Mouse (Mus musculus) heart, adult 2 months (tissue): Measurements from ENCODE around the gene Rtp4. TPM values are rescaled to one million over a fixed set of nuclear protein-coding genes. Genes with fewer than 3 reads are reported as not detected.

Experiments
- DNase-seq, 2 experiments: peaks; one replicate each; pipeline ENCODE4 v3.0.0; 2021
- H3K27ac ChIP-seq: fragments of 200-600 bp; 2 replicates; pipeline ENCODE4 v1.8.1; 2022
- H3K27me3 ChIP-seq: fragments of 200-500 bp; 2 replicates; pipeline ENCODE4 v1.6.1; 2012; ENCODE audit warnings: mild to moderate bottlenecking, low read length, inconsistent platforms, mixed read lengths; ENCODE audit not compliant: control insufficient read depth, insufficient read depth
- H3K36me3 ChIP-seq: fragments of 200-500 bp; 2 replicates; pipeline ENCODE4 v1.6.1; 2012; ENCODE audit warnings: low read length, inconsistent platforms; ENCODE audit not compliant: control insufficient read depth, insufficient read depth
- H3K4me1 ChIP-seq: fragments of 200-500 bp; 2 replicates; pipeline ENCODE4 v1.6.1; 2011; ENCODE audit warnings: low read length; ENCODE audit not compliant: control insufficient read depth, insufficient read depth
- H3K4me3 ChIP-seq: fragments of 200-600 bp; 2 replicates; pipeline ENCODE4 v1.8.1; 2022
- H3K79me2 ChIP-seq: fragments of 200-500 bp; replicated peaks from 2 replicates; pipeline ENCODE4 v1.6.1; 2012; ENCODE audit warnings: mild to moderate bottlenecking, inconsistent platforms, low read length, moderate library complexity, mixed read lengths; ENCODE audit not compliant: control insufficient read depth, insufficient read depth
- H3K9ac ChIP-seq: fragments of 200-500 bp; 2 replicates; pipeline ENCODE4 v1.6.1; 2012; ENCODE audit warnings: low read depth, mild to moderate bottlenecking, control low read depth, inconsistent platforms, low read length, mixed read lengths
- CTCF ChIP-seq: fragments of 200-600 bp; IDR thresholded peaks from 2 replicates; pipeline ENCODE4 v1.8.1; 2022; ENCODE audit warnings: antibody characterized with exemption, mild to moderate bottlenecking, moderate library complexity
- EP300 ChIP-seq: fragments of 200-500 bp; IDR thresholded peaks from 2 replicates; pipeline ENCODE4 v1.6.1; 2011; ENCODE audit warnings: low read depth, low read length, control low read depth; ENCODE audit not compliant: insufficient read depth
- POLR2A ChIP-seq: fragments of 200-500 bp; IDR thresholded peaks from 2 replicates; pipeline ENCODE4 v1.6.1; 2011; ENCODE audit warnings: mild to moderate bottlenecking, low read depth, low read length, control low read depth; ENCODE audit not compliant: insufficient read depth
- WGBS: fragments of 180-500 bp; shearing (Covaris S2); methylation state at CpG from one replicate; pipeline ENCODE4 v1.1.7; 2018; 5-methylcytosine and 5-hydroxymethylcytosine counted together
- intact Hi-C: fragments of 180-260 bp; cut with DNase I; formaldehyde crosslinking; loops from one replicate; pipeline ENCODE4 v1.15.1; 2025
- polyA plus RNA-seq: library from polyadenylated mRNA; depleted of rRNA; stranded (reverse); fragments of >200 nt; gene quantifications from 2 replicates; pipeline ENCODE4 v1.2.3, GENCODE M21; 2012
- total RNA-seq, 2 experiments: library from RNA; stranded (reverse); gene quantifications; 2 replicates each; pipeline ENCODE4 v1.2.3; 2021

The Rtp4 gene
- total and polyA plus RNA-seq, 3 experiments = 4.5 to 10.4 (median 4.8) TPM

DNA sequence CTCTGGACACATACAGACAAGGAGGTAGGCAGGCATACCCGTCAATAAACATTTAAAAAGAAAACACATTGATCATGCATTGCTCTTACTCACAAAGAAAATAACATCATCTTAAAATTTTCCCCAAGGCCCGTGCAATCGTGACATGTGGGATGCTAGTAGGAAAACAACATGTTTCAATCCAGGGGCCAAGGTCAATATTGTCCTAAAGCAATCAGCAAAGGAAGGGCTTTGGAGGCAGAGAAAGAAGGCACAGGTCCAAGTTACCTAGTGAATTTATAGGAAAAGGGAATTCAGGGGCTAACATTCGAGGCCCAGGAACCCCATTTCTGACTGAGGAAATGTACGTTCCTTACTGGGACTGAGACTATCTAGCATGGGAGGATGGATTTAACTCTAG, 2.9 kb upstream of the Rtp4 start:
- Histone ChIP-seq H3K27ac (no peak overlapping the region), H3K9ac (no peak overlapping the region), H3K27me3 (no peaks in the 10 kb centered on the region), H3K79me2 (no peaks in the 10 kb centered on the region), H3K4me3 (no peak overlapping the region), H3K36me3 (no peaks in the 10 kb centered on the region), H3K4me1 (peaks cover 11% of the 10 kb centered on the region)
- 69% methylated on average over 5 of the region's 5 CpGs for WGBS
- intact Hi-C loops = no loop called here
- no peak for TF ChIP-seq CTCF
- TF ChIP-seq POLR2A = no peak
- TF ChIP-seq EP300 = no peak
- DNase-seq = no peak

- no peaks in the 10 kb centered on the region for H3K27me3 ChIP-seq
- no peak overlapping the region for H3K4me3 ChIP-seq
- whole genome bisulfite sequencing = 71% methylated on average over 20 of the region's 20 CpGs
- TF ChIP-seq EP300 (no peak), POLR2A (no peak), CTCF (no peak)
- H3K27ac ChIP-seq = no peak overlapping the region
- DNase-seq = no peak
- H3K79me2 ChIP-seq = no peaks in the 10 kb centered on the region
- intact Hi-C loops = no loop called here
- no peak overlapping the region for H3K9ac ChIP-seq
- H3K4me1 ChIP-seq = peaks cover 11% of the 10 kb centered on the region
- H3K36me3 ChIP-seq = no peaks in the 10 kb centered on the region
Observed at GRCm38 (mm10) chr16:23517754-23518566, 2.1 kb upstream of the Rtp4 start.

DNA sequence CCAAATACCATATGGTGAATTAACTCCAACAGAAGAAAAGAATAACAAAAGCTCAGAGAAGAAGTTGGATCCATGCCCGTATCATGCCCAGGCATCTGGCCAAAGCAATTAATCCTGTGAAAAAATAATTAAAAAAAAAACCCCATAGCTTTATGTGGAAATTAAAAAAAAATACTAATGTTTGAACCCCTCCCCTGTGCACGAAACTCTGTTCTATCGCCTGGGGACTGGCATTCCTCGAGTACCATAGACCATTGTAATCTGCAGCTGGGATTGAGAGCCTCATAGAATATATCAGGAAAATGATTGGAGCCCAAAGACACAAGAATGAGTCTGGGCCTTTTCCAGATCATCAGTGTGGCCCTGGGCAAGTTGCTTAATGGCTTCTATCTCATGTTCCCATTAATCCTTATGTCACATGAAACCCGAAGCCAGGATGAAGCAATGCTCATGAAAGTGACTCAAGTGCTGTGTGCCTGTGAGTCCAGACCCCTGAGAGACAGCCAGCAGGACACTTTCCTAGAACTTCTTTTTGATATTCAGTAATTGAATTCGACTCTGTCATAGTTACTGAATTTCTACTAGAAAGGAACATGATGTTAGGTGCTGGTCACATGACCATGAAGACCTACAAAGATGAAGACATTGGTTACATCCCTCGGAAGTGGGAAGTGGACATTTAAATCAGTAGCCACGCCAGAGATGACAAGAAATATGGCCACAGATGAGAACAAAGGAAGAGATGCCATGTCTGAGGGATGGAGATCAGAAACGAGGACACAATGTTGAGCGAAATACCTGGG, 1.3 kb upstream of the Rtp4 start:
- H3K27me3 ChIP-seq = no peaks in the 10 kb centered on the region
- DNase-seq = no peak
- no peaks in the 10 kb centered on the region for H3K79me2 ChIP-seq
- TF ChIP-seq CTCF (no peak), POLR2A (no peak), EP300 (no peak)
- H3K36me3 ChIP-seq = no peaks in the 10 kb centered on the region
- no peak overlapping the region for H3K9ac ChIP-seq
- peaks cover 11% of the 10 kb centered on the region for H3K4me1 ChIP-seq
- 65% methylated on average over 10 of the region's 10 CpGs for WGBS
- intact Hi-C loops = no loop called here
- H3K4me3 ChIP-seq = no peak overlapping the region
- no peak overlapping the region; the same call in 1 of the 2 replicates for H3K27ac ChIP-seq

DNA sequence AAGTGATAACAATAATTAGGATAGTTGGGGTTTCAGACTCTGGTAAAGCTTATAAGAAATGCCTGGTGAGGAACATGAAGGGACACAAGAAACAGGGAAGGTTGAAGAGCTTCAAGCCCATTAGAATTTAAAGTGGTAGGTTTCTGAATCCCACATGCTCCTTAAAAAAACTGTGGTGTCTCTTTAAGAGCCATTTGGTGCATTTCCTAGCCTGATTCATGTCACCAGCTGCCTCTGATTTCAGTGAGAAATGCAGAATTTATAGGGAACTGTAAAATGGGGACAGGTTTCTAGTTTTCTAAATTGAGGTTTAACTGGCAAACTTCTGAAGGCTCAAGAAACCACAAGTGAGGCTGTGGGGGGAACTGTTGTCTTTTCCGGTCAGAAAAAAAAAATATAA, 320 bp upstream of the Rtp4 start:
- Histone ChIP-seq H3K4me1 (peaks cover 11% of the 10 kb centered on the region), H3K79me2 (no peaks in the 10 kb centered on the region), H3K36me3 (no peaks in the 10 kb centered on the region), H3K4me3 (peak overlapping the region; percentile 42; the same call in 1 of the 2 replicates), H3K27me3 (no peaks in the 10 kb centered on the region), H3K9ac (peak overlapping the region; percentile 68), H3K27ac (peak overlapping the region; percentile 67)
- intact Hi-C loops = no loop called here
- TF ChIP-seq EP300 = no peak
- no peak for TF ChIP-seq CTCF
- no peak for TF ChIP-seq POLR2A
- 21% methylated on average over 1 of the region's 1 CpGs for WGBS
- DNase-seq = no peak

GRCm38 (mm10) chr16:23521092-23521491, 1.0 kb downstream of the Rtp4 start:
- H3K79me2 ChIP-seq = no peaks in the 10 kb centered on the region
- no peak overlapping the region for H3K27ac ChIP-seq
- no peaks in the 10 kb centered on the region for H3K27me3 ChIP-seq
- H3K4me1 ChIP-seq = peaks cover 6% of the 10 kb centered on the region
- H3K4me3 ChIP-seq = no peak overlapping the region
- WGBS = 44% methylated on average over 5 of the region's 5 CpGs
- DNase-seq = no peak
- intact Hi-C loops = no loop called here
- TF ChIP-seq POLR2A (no peak), EP300 (no peak), CTCF (no peak)
- no peaks in the 10 kb centered on the region for H3K36me3 ChIP-seq
- H3K9ac ChIP-seq = no peak overlapping the region

GRCm38 (mm10) chr16:23522081-23522480, 2.0 kb downstream of the Rtp4 start:
- 87% methylated on average over 5 of the region's 5 CpGs for WGBS
- TF ChIP-seq EP300 = no peak
- TF ChIP-seq CTCF = no peak
- TF ChIP-seq POLR2A = no peak
- intact Hi-C loops = no loop called here
- Histone ChIP-seq H3K27ac (no peak overlapping the region), H3K36me3 (no peaks in the 10 kb centered on the region), H3K27me3 (no peaks in the 10 kb centered on the region), H3K9ac (no peak overlapping the region), H3K79me2 (no peaks in the 10 kb centered on the region), H3K4me3 (no peak overlapping the region), H3K4me1 (peaks cover 3% of the 10 kb centered on the region)
- DNase-seq = no peak
